Mouse (Mus musculus): Measurements from ENCODE around the gene Sgsm1.

DNA sequence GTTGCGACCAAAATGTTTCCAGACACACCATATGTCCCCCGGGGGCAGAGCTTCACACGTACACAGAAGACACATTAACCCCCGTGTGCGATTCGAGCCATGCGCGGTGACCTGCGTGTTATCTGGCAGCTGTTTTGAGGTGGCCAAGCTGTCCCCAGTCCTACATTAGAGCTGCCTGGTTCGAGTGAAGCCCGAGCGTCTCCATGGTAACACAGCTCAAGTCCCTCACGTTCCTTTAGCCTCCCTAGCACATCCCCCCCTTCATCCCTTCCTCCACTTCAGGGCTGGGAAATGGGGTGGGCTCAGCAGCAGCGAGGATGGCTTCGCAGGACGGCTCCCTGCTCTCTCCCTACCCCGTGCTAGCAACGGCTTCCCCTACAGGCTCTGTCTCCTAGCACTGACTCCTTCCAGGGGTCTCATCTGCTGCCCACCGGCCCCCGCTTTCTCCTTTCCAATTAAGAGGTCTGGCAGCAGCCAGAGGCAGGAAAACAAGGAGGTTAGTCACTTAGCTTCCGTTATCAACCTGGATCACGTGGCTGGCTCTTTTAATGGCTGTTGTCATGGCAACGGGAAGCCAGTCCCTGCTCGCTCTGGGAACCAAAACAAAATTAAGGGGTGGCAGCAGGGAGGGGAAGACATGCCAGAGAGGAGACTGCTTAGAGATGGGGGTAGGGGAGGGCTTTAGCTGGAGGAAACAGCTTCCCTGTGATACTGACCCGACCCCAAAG, 3.7 kb downstream of the Sgsm1 start:
- no peak for TF ChIP-seq CTCF (IDR thresholded peaks at IDR 0.05; ENCODE audit: insufficient read depth, low read length)
- TF ChIP-seq POLR2A (IDR thresholded peaks at IDR 0.05; ENCODE audit: borderline replicate concordance, extremely low read depth, low read depth, low read length): no peak
